Mouse (Mus musculus) MN1 (cell line): ENCODE measurements around the gene Cfap43.
"Not testable (repeated sequence)": the region's sequence is repeated elsewhere in the genome, so short reads cannot be mapped to it uniquely, and the experiment has no call there.

Source experiments
- DNase-seq: peaks from one replicate; pipeline ENCODE4 v3.0.0-alpha.2; 2016; ENCODE audit warnings: low spot score

The Cfap43 gene

GRCm38 (mm10) chr19:47853951-47854795, 64.9 kb downstream of the Cfap43 start:
- DNase-seq: peak; percentile 20

GRCm38 (mm10) chr19:47853053-47853452, 66.0 kb downstream of the Cfap43 start:
- DNase-seq: no peak

GRCm38 (mm10) chr19:47852131-47852530, 67.0 kb downstream of the Cfap43 start:
- DNase-seq: not testable (repeated sequence)

- no peak for DNase-seq
Measured at GRCm38 (mm10) chr19:47849735-47850134, 69.4 kb downstream of the Cfap43 start.

- not testable (repeated sequence) for DNase-seq
Measured at GRCm38 (mm10) chr19:47841234-47841633, 77.9 kb downstream of the Cfap43 start.

GRCm38 (mm10) chr19:47837527-47837901, 81.6 kb downstream of the Cfap43 start:
- no peak for DNase-seq

GRCm38 (mm10) chr19:47836701-47837526, 82.2 kb downstream of the Cfap43 start:
- no peak for DNase-seq

GRCm38 (mm10) chr19:47835776-47836175, 83.3 kb downstream of the Cfap43 start:
- DNase-seq: no peak

GRCm38 (mm10) chr19:47834614-47835013, 84.5 kb downstream of the Cfap43 start:
- DNase-seq: no peak

- DNase-seq: no peak
Measured at GRCm38 (mm10) chr19:47832316-47832715, 86.8 kb downstream of the Cfap43 start.

- no peak for DNase-seq
Measured at GRCm38 (mm10) chr19:47831111-47831510, 88.0 kb downstream of the Cfap43 start.

GRCm38 (mm10) chr19:47829913-47830450, 89.1 kb downstream of the Cfap43 start:
- DNase-seq: no peak

- DNase-seq: no peak
Measured at GRCm38 (mm10) chr19:47824026-47824425, 95.1 kb downstream of the Cfap43 start.

GRCm38 (mm10) chr19:47822143-47822796, 96.8 kb downstream of the Cfap43 start:
- peak; percentile 50 for DNase-seq

- DNase-seq: no peak
Measured at GRCm38 (mm10) chr19:47821494-47821872, 97.6 kb downstream of the Cfap43 start.

GRCm38 (mm10) chr19:47820832-47821493, 98.1 kb downstream of the Cfap43 start:
- peak; percentile 82 for DNase-seq

- DNase-seq: no peak
Measured at GRCm38 (mm10) chr19:47817692-47818091, 101.4 kb downstream of the Cfap43 start.

- no peak for DNase-seq
Measured at GRCm38 (mm10) chr19:47814721-47815120, 104.4 kb downstream of the Cfap43 start.

- no peak for DNase-seq
Measured at GRCm38 (mm10) chr19:47812091-47812490, 107.0 kb downstream of the Cfap43 start.

GRCm38 (mm10) chr19:47798583-47798982, 120.5 kb downstream of the Cfap43 start:
- no peak for DNase-seq

GRCm38 (mm10) chr19:47796699-47797098, 122.4 kb downstream of the Cfap43 start:
- no peak for DNase-seq
